Mouse (Mus musculus) heart, embryonic 11.5 days (tissue): Measurements from ENCODE around the gene Osmr. TPM values are rescaled to one million over a fixed set of nuclear protein-coding genes. Genes with fewer than 3 reads are reported as not detected.

ENCODE experiments used
- ATAC-seq: fragments of 200-750 bp; cut with Nextera tagmentation; replicated peaks from 2 replicates; pipeline ENCODE4 v1.8.0; 2017; ENCODE audit warnings: moderate library complexity; ENCODE audit not compliant: insufficient number of reproducible peaks, low FRiP score, low TSS enrichment
- H3K27ac ChIP-seq: fragments of 300-500 bp; sonication (generic); 2 replicates; pipeline ENCODE4 v1.5.1; 2014; ENCODE audit warnings: mild to moderate bottlenecking, low read depth, low read length
- H3K27me3 ChIP-seq: fragments of 300-500 bp; sonication (generic); 2 replicates; pipeline ENCODE4 v1.6.1; 2014; ENCODE audit warnings: mild to moderate bottlenecking, low read length, mixed read lengths; ENCODE audit not compliant: control insufficient read depth, insufficient read depth
- H3K36me3 ChIP-seq: fragments of 300-500 bp; sonication (generic); 2 replicates; pipeline ENCODE4 v1.6.1; 2014; ENCODE audit warnings: mild to moderate bottlenecking, low read length, moderate library complexity, mixed read lengths; ENCODE audit not compliant: control insufficient read depth, insufficient read depth
- H3K4me1 ChIP-seq: fragments of 300-500 bp; sonication (generic); 2 replicates; pipeline ENCODE4 v1.6.1; 2014; ENCODE audit warnings: low read length; ENCODE audit not compliant: control insufficient read depth, insufficient read depth
- H3K4me2 ChIP-seq: fragments of 300-500 bp; sonication (generic); 2 replicates; pipeline ENCODE4 v1.6.1; 2014; ENCODE audit warnings: mild to moderate bottlenecking, moderate library complexity
- H3K4me3 ChIP-seq: fragments of 300-500 bp; sonication (generic); 2 replicates; pipeline ENCODE4 v1.5.1; 2014; ENCODE audit warnings: low read depth, low read length
- H3K9ac ChIP-seq: fragments of 300-500 bp; sonication (generic); 2 replicates; pipeline ENCODE4 v1.6.1; 2014; ENCODE audit warnings: mild to moderate bottlenecking, low read depth, low read length, moderate library complexity
- H3K9me3 ChIP-seq: fragments of 300-500 bp; sonication (generic); replicated peaks from 2 replicates; pipeline ENCODE4 v1.6.1; 2016; ENCODE audit warnings: low read length; ENCODE audit not compliant: control insufficient read depth
- WGBS: fragments of 180-500 bp; shearing (Covaris S2); extraction: QIAGEN DNeasy Blood & Tissue Kit; methylation state at CpG from one replicate; pipeline ENCODE4 v1.1.7; 2014; ENCODE audit not compliant: insufficient replicate concordance; 5-methylcytosine and 5-hydroxymethylcytosine counted together
- polyA plus RNA-seq: library from polyadenylated mRNA; unstranded; fragments of >200 nt; fragmentation: Nextera tagmentation; extraction: Ambion mirVana; gene quantifications from 2 replicates; pipeline ENCODE4 v1.2.1, GENCODE M21; 2014

Osmr gene
- polyA plus RNA-seq, 1 experiment from 2014 or later = 0.57 TPM

DNA sequence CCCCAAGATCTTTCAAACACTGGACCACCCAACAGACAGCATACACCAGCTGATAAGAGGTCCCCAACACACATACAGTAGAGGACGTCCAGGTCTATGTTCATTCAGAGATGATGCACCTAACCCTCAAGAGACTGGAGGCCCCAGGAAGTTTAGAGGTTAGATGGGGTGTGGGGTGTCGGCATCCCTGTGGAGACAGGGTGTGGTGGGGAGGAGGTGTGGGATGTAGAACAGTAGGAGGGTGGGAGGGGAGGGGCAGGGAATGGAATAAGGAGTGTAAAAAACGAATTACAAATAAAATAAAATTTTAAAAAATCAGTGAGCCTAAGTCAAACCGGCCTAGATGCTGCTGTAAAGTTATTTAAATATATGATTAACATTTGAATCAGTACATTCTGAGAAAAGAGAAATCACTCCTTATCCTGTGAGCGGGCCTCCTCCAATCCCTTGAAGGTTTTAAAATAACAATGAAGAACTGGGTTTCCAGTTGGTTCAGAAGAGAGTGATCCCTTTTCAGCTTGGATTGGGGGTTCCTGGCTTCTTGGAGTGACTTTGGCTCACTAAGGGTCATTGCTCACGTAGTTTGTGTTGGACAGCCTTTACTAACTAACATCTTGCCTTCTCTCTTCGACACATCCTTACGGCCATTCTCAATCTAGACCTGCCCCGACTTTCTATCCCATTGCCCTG, 28.7 kb upstream of the Osmr start:
- Histone ChIP-seq H3K27ac (no peak overlapping the region), H3K4me3 (no peak overlapping the region), H3K9ac (no peak overlapping the region), H3K4me2 (no peak overlapping the region), H3K36me3 (no peaks in the 10 kb centered on the region), H3K4me1 (no peaks in the 10 kb centered on the region), H3K27me3 (no peaks in the 10 kb centered on the region), H3K9me3 (no peaks in the 10 kb centered on the region)
- 58% methylated on average over 9 of the region's 9 CpGs for WGBS
- ATAC-seq = no peak

DNA sequence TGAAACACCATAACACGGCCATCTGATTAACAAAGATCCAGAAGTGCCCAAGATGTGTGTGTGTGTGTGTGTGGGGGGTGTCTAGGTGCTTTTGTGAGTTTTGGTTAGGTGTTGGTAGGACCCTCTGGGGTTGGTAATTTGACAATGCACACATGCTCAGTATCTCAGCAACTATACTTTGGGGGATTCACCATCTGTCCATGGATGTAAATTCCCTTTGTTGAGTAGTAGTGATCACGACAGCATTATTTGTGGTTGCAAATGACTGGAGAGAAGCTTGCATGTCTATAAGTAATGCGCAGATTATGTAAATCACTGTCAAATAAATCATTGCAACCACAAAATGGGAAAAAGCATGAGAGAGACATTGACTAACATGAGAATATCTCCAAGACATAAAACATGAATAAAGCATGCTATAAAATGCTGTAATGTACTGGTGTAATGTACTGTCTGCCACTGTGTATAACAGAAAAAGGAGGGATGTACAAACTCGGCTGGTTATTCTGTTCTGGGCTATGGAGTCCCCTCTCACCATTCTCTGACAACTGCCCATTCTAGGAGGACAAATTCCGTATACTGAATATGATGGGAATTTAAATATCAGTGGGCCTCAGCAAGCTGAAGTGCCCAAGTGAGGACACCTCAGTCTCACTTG, 27.3 kb upstream of the Osmr start:
- H3K9me3 ChIP-seq = no peaks in the 10 kb centered on the region
- H3K4me1 ChIP-seq = no peaks in the 10 kb centered on the region
- WGBS = 78% methylated on average over 5 of the region's 5 CpGs
- ATAC-seq = no peak
- no peak overlapping the region for H3K4me2 ChIP-seq
- no peak overlapping the region for H3K4me3 ChIP-seq
- H3K27ac ChIP-seq = no peak overlapping the region
- H3K36me3 ChIP-seq = no peaks in the 10 kb centered on the region
- no peak overlapping the region for H3K9ac ChIP-seq
- H3K27me3 ChIP-seq = no peaks in the 10 kb centered on the region

DNA sequence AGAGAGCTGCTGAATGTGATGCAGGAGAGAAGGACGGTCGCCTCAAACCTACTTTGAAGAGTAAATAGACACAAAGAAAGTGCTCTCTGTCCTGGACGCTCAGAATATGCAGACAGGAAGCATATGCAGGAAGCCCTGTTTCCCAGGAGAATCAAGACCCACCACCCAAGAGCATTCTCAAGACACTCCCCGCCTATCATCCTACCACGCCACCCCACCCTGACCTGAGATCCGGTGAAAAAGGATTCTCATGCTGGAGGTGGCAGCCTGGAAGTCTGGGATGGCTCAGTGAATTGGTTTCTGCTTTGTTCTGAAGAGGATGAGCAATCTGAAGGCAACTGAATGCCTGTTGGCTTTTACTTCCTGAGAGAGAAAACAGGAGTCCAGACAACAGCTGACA, 26.5 kb upstream of the Osmr start:
- Histone ChIP-seq H3K4me2 (no peak overlapping the region), H3K9ac (no peak overlapping the region), H3K9me3 (no peaks in the 10 kb centered on the region), H3K27me3 (no peaks in the 10 kb centered on the region), H3K4me1 (no peaks in the 10 kb centered on the region), H3K4me3 (no peak overlapping the region), H3K27ac (no peak overlapping the region), H3K36me3 (no peaks in the 10 kb centered on the region)
- no peak for ATAC-seq
- 55% methylated on average over 6 of the region's 6 CpGs for WGBS

DNA sequence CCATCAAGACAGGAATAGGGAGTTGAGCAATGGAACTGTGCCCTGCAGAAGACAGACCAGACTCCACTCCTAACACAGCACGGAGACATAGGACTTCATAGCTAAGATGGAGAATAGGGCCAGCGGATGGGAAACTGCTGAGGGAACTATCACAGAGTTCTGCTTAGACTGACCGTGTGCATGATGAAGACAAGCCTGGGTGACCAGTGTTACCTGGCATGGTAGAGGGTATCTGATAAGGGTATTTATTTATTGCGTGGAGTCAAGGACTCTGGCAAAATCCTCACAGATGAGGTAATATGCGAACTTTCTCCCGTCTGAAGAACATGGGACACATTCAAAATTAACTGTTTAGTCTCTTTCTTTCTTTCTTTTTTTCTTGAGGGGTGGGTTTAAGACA, 9.5 kb upstream of the Osmr start:
- no peaks in the 10 kb centered on the region for H3K4me1 ChIP-seq
- no peaks in the 10 kb centered on the region for H3K9me3 ChIP-seq
- no peak overlapping the region for H3K9ac ChIP-seq
- WGBS = 72% methylated on average over 6 of the region's 6 CpGs
- H3K4me3 ChIP-seq = no peak overlapping the region
- ATAC-seq = no peak
- H3K27me3 ChIP-seq = no peaks in the 10 kb centered on the region
- H3K36me3 ChIP-seq = no peaks in the 10 kb centered on the region
- no peak overlapping the region for H3K27ac ChIP-seq
- H3K4me2 ChIP-seq = no peak overlapping the region

DNA sequence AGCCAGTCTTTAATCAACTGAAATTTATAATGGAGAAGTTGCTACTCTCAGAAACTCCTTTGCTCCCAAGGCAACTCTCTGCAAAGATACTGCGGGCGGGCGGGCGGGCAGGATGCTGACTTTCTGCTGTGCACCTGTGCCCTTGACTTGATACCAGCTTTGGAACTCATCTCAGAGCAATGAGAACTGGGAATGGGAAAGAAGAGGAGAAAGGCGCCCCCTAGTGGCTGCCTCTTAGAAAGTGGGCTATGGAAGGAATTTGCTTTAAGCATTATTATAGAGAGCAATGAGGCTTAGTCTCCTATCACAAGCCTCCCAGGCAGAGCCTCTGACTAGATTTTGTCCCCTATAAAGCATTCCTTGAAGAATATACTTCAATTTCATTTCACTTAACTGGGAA, 9.0 kb upstream of the Osmr start:
- no peak for ATAC-seq
- Histone ChIP-seq H3K27ac (no peak overlapping the region), H3K4me1 (no peaks in the 10 kb centered on the region), H3K27me3 (no peaks in the 10 kb centered on the region), H3K36me3 (no peaks in the 10 kb centered on the region), H3K4me2 (no peak overlapping the region), H3K4me3 (no peak overlapping the region), H3K9ac (no peak overlapping the region), H3K9me3 (no peaks in the 10 kb centered on the region)
- 53% methylated on average over 5 of the region's 5 CpGs for WGBS

DNA sequence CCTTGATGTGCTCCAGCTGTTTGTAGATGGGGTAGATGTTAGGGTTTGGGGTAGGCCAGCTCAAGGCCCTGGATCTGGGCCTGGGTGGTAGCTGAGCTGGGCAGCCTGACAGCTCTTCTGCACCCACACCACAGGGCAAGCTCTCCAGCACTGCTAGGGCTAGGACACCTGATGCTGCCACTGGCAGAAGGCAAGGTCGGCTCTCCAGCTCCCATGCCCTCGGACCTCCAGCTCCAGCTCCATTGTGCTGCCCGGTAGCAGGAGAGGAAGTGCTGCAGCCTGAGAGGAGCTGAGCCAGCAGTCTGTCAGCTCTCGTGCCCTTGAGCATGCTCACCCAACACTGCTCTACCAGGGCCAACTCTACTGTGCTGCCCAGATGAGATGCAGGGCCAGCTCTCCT, 8.3 kb upstream of the Osmr start:
- ATAC-seq = no peak
- no peak overlapping the region for H3K27ac ChIP-seq
- 58% methylated on average over 4 of the region's 4 CpGs for WGBS

DNA sequence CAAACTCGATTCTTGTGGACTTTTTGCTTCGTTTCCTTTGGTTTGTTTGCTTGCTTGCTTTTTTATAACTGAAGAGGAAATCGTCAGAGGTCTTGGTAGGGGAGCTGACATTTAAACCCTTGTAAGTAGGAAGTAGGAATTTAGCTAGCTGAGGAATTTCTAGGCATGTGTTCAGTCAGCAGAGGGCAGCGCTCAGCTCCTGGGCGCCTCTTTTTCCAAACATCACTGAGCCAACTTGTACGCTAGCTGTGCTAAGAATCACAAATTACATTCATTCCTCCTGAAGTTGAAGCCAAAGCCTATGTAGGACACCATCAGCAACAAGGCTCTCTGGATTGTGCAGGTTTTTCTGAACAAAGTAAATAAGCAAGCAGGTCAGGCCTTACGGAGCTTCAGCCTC, 7.4 kb upstream of the Osmr start:
- no peaks in the 10 kb centered on the region for H3K36me3 ChIP-seq
- H3K27me3 ChIP-seq = no peaks in the 10 kb centered on the region
- no peak for ATAC-seq
- WGBS = 30% methylated on average over 7 of the region's 7 CpGs
- no peak overlapping the region for H3K9ac ChIP-seq
- no peaks in the 10 kb centered on the region for H3K4me1 ChIP-seq
- H3K9me3 ChIP-seq = no peaks in the 10 kb centered on the region
- no peak overlapping the region for H3K27ac ChIP-seq
- H3K4me2 ChIP-seq = no peak overlapping the region
- H3K4me3 ChIP-seq = no peak overlapping the region

More for the DNA sequence above, 8.3 kb upstream of the Osmr start:
- Histone ChIP-seq H3K36me3 (no peaks in the 10 kb centered on the region), H3K9me3 (no peaks in the 10 kb centered on the region), H3K4me3 (no peak overlapping the region), H3K4me2 (no peak overlapping the region), H3K27me3 (no peaks in the 10 kb centered on the region), H3K4me1 (no peaks in the 10 kb centered on the region), H3K9ac (no peak overlapping the region)

DNA sequence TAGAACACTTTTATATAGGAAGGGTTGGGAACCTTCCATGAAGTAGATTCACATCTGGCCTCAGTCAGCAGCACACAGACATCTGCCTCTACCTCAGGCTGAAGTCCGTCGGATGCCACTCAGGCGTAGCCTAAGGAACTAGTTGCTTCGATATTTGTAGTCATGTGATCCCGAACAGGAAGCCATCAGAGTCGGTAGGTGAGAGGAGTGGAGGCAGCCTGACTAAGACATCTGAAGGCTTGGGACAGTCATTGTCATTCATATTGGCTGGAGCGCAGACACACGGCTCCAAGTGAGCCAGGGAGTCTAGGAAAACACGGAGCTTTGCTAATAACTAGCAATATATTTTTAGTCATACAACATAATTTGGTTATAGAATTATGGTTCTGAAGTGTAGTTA, 6.4 kb upstream of the Osmr start:
- Histone ChIP-seq H3K9me3 (no peaks in the 10 kb centered on the region), H3K4me1 (no peaks in the 10 kb centered on the region), H3K27ac (no peak overlapping the region), H3K27me3 (no peaks in the 10 kb centered on the region), H3K4me3 (no peak overlapping the region), H3K36me3 (no peaks in the 10 kb centered on the region), H3K9ac (no peak overlapping the region), H3K4me2 (no peak overlapping the region)
- no peak for ATAC-seq
- WGBS = 78% methylated on average over 9 of the region's 9 CpGs
